Mouse (Mus musculus) Patski (cell line): ENCODE data around the gene Lhfpl4. TPM values are rescaled to one million over a fixed set of nuclear protein-coding genes. Genes with fewer than 3 reads are reported as not detected.

Experiments used
- ATAC-seq: fragments of 100-300 bp; one replicate; pipeline ENCODE4 v1.8.0; 2021
- CTCF ChIA-PET: fragments of 350-600 bp; sonication (Branson Sonifier 250); formaldehyde crosslinking; loops from one replicate; lab custom pipeline; 2022; ENCODE audit warnings: inconsistent platforms; lab: Charles Lee
- POLR2A ChIA-PET: fragments of 350-600 bp; sonication (Branson Sonifier 250); formaldehyde crosslinking; loops from one replicate; lab custom pipeline; 2022; ENCODE audit warnings: antibody characterized with exemption, inconsistent platforms; lab: Charles Lee
- DNase-seq: peaks from one replicate; pipeline ENCODE4 v3.0.0-alpha.2; 2011; ENCODE audit warnings: low read depth, low spot score
- H3K27me3 ChIP-seq: fragments of 371-371 bp; one replicate; pipeline ENCODE4 v1.5.1; 2021
- CTCF ChIP-seq: fragments of 100-300 bp; IDR thresholded peaks from one replicate; pipeline ENCODE4 v1.5.1; 2021
- in situ Hi-C: fragments of 300-500 bp; cut with MboI; formaldehyde crosslinking; loops from 3 replicates; pipeline ENCODE4 v1.11.1; 2018; ENCODE audit warnings: low pct_unique_long_range_greater_than_20kb, mixed read lengths
- polyA plus RNA-seq: library from polyadenylated mRNA; unstranded; gene quantifications from one replicate; pipeline ENCODE4 v1.2.3, GENCODE M21; 2021

The Lhfpl4 gene
- polyA plus RNA-seq, 1 experiment from 2014 or later: 17.7 TPM

DNA sequence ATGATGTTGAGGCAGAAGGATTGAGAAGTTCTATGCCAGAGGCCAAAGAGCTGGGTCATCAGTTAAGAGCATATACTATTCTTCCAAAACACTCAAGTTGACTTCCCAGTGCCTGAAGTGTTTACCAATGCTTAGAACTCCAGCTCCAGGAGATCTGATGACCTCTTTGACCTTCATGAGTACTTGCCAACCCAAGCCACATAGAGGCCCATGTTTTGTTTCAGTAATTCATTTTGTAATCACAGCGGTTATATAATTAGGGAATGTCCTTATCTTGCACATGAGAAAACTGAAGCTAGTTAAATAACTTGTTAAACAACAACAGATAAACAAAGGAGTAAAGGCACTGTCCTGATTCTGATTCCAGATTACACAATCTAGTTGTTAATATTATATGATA, 50.4 kb downstream of the Lhfpl4 start:
- in situ Hi-C loops: no loop called here
- ATAC-seq: no peak
- no peak for DNase-seq
- ChIA-PET POLR2A (interaction anchor here (1.0 kb wide), 1 partner anchor 22 kb away, joined by 3 read pairs; no protein-coding TSS in a partner anchor), CTCF (interaction anchor here (0.9 to 2.7 kb wide), 4 partner anchors 11 to 20 kb away, joined by 3 to 14 read pairs (median 4); no protein-coding TSS in a partner anchor)
- TF ChIP-seq CTCF: no peak
- no peaks in the 10 kb centered on the region for H3K27me3 ChIP-seq

DNA sequence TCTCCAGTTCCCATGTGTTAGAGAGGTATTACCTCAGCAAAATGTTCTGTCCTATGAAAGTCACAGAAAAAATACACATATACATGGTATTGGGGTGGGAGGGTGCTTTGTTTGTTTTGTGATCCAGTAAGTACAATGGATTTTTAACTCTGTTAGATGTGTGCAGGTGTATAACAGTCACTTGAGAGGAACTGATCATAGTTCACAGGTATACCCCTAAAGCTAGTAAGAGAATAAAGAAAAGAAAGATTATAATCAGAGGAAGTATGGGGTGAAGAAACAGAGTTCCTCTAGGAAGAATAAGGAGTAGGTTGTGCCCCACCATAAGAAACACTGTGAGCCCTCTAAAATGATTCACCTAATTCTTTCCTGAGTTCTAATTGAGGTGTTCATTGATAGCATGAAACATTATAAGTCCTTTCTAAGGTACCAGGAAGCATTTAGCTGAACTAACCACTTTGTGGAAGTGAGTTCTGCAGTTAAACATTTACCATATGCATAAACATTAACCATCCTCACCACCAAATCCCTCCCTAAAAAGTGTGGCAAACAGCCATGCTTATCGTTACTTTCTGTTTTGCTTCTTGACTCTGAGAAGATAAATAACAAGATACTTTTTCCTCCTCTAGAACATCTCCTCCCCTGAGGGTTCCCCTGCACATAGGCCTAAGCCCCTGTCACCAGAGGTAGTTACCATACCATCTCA, 53.6 kb downstream of the Lhfpl4 start:
- POLR2A ChIA-PET: interaction anchor here (1.2 to 2.1 kb wide), 2 partner anchors 28 to 62 kb away, joined by 3 to 5 read pairs; no protein-coding TSS in a partner anchor
- no peak for ATAC-seq
- in situ Hi-C loops: no loop called here
- CTCF ChIA-PET: interaction anchor here (0.9 to 2.9 kb wide), 7 partner anchors 14 to 105 kb away, joined by 3 to 10 read pairs (median 3); no protein-coding TSS in a partner anchor
- no peaks in the 10 kb centered on the region for H3K27me3 ChIP-seq
- no peak for DNase-seq
- TF ChIP-seq CTCF: no peak

DNA sequence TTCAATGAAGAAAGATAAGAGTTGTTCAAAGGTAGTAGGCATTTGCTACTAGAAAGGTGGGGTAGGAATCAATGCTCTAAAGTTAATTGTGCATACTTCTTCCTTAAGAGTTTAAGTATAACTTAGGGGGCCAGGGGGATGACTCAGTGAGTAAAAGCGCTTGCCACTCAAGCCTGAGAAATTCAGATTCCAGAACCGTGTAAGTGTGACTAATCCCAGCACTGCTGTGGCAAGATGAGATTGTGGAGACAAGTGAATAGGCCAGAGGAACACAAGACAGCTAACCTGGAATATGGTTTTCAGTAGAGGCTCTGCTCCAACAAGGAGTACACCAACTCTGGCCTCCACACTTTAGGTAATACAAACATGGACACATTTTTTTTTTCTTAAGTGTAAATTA, 61.8 kb downstream of the Lhfpl4 start:
- in situ Hi-C loops: no loop called here
- H3K27me3 ChIP-seq: no peaks in the 10 kb centered on the region
- peak; percentile 64 for DNase-seq
- TF ChIP-seq CTCF: no peak
- CTCF ChIA-PET: interaction anchor here (1.0 to 1.8 kb wide), 3 partner anchors 14 to 96 kb away, joined by 3 to 6 read pairs (median 3); no protein-coding TSS in a partner anchor
- ATAC-seq: peak; percentile 94
- POLR2A ChIA-PET: no interaction called here

DNA sequence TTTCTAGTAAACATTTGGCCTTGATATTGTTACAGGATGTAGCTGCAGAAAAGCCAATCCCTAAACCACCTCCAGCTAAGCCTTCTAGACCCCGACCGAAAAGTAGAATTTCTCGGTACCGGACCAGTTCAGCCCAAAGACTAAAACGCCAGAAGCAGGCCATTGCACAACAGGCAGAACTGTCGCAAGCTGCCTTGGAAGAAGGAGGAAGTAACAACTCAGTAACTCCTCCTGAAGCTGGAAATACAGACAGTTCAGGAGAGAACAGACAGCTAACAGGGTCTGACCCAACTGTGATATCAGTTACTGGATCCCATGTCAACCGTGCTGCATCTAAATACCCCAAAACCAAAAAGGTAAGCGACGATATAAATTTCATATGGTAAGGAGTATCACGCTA, 74.4 kb downstream of the Lhfpl4 start:
- DNase-seq (no peak), ATAC-seq (no peak)
- in situ Hi-C loops: no loop called here
- no peaks in the 10 kb centered on the region for H3K27me3 ChIP-seq
- ChIA-PET CTCF (interaction anchor here (0.7 to 1.4 kb wide), 2 partner anchors 11 to 20 kb away, joined by 3 to 5 read pairs; no protein-coding TSS in a partner anchor), POLR2A (no interaction called here)
- no peak for TF ChIP-seq CTCF

Other genes with a start within 250 kb of the Lhfpl4 start
- gene Srgap3, start 248.1 kb downstream of the Lhfpl4 start, polyA plus RNA-seq: 37.7 TPM
- 63.3 TPM for gene Thumpd3, start 149.2 kb downstream of the Lhfpl4 start, polyA plus RNA-seq
- gene Setd5, start 118.0 kb downstream of the Lhfpl4 start, polyA plus RNA-seq: 60.3 TPM
- gene Mtmr14, start 42.5 kb upstream of the Lhfpl4 start, polyA plus RNA-seq: 34.8 TPM
- gene Cpne9, start 86.9 kb upstream of the Lhfpl4 start, polyA plus RNA-seq: 0.19 TPM
- gene Brpf1, start 111.8 kb upstream of the Lhfpl4 start, polyA plus RNA-seq: 29.4 TPM
- 26.2 TPM for gene Ogg1, start 131.6 kb upstream of the Lhfpl4 start, polyA plus RNA-seq
- gene Camk1, start 148.6 kb upstream of the Lhfpl4 start, polyA plus RNA-seq: 130 TPM
- 53.0 TPM for gene Tada3, start 182.5 kb upstream of the Lhfpl4 start, polyA plus RNA-seq
- gene Arpc4, start 182.7 kb upstream of the Lhfpl4 start, polyA plus RNA-seq: 241 TPM
- gene Ttll3, start 193.9 kb upstream of the Lhfpl4 start, polyA plus RNA-seq: 10.1 TPM
- 16.6 TPM for gene Rpusd3, start 224.0 kb upstream of the Lhfpl4 start, polyA plus RNA-seq
- not detected for gene Cidec, start 240.4 kb upstream of the Lhfpl4 start, polyA plus RNA-seq
- 120 TPM for gene Jagn1, start 247.2 kb upstream of the Lhfpl4 start, polyA plus RNA-seq